In the genomic region with DNA sequence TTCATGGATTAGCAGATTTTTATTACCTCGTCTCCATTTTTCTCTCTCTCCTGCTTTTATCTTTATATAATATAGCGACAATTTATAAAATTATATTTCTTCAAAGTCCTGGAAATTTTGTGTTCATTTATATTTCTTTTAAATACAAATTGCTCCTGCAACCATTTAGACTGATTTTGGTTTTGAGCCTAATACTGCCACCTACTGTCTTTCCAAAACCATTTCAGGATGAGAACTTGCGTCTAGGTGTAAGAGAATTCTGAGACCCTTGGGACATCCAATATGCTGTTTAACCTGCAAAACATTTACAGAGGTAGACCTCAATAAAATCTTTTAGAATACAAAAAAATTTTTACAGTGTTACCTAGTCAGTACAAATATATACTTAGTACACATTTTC, we compare ENCODE assay signal across 16 mouse cellular contexts.
DNase-seq lines count a peak whose midpoint lies in the region; ATAC-seq lines count a peak whose summit lies in the region.
"Had no signal": no experiment of that assay in that cellular context is flagged by ENCODE, and none has a peak within 500 bp of the region (broad histone marks: within the 10 kb centered on the region; RNA-seq: fewer than 3 reads in every experiment).

No protein-coding gene starts in this region.

- no peak overlapping the region for H3K27ac ChIP-seq in hindbrain, embryonic 14.5 days
- no peak overlapping the region for H3K27ac ChIP-seq in hindbrain, embryonic 13.5 days
- H3K27ac ChIP-seq in midbrain, embryonic 14.5 days (replicated peaks; ENCODE audit: low read depth, low read length): no peak overlapping the region
- H3K27ac ChIP-seq in midbrain, embryonic 10.5 days (replicated peaks): no peak overlapping the region
- H3K27ac ChIP-seq: embryonic facial prominence, embryonic 12.5 days; forebrain, embryonic 12.5 days; kidney, embryonic 15.5 days; limb, embryonic 13.5 days had no signal

- no peak for ATAC-seq in hindbrain, embryonic 14.5 days (ENCODE audit: low FRiP score)
- no peak for ATAC-seq in hindbrain, embryonic 13.5 days (ENCODE audit: low FRiP score)
- no peak for ATAC-seq in midbrain, embryonic 14.5 days (ENCODE audit: low FRiP score, low TSS enrichment)

- 41% methylated on average over 3 of the region's 3 CpGs for WGBS in hindbrain, embryonic 14.5 days
- WGBS in hindbrain, embryonic 13.5 days: 36% methylated on average over 3 of the region's 3 CpGs
- 41% methylated on average over 3 of the region's 3 CpGs for WGBS in midbrain, embryonic 14.5 days
- 36% methylated on average over 3 of the region's 3 CpGs for WGBS in midbrain, embryonic 10.5 days

- H3K9me3 ChIP-seq in hindbrain, embryonic 14.5 days (ENCODE audit: control insufficient read depth, low read length): no peaks in the 10 kb centered on the region
- no peaks in the 10 kb centered on the region for H3K9me3 ChIP-seq in hindbrain, embryonic 13.5 days
- H3K9me3 ChIP-seq in midbrain, embryonic 14.5 days (ENCODE audit: control insufficient read depth, low read length): no peaks in the 10 kb centered on the region
- H3K9me3 ChIP-seq in midbrain, embryonic 10.5 days (replicated peaks): no peaks in the 10 kb centered on the region
- H3K9me3 ChIP-seq: embryonic facial prominence, embryonic 12.5 days; forebrain, embryonic 12.5 days; kidney, embryonic 15.5 days; limb, embryonic 13.5 days had no signal

- H3K4me2 ChIP-seq in hindbrain, embryonic 14.5 days (replicated peaks): no peak overlapping the region
- no peak overlapping the region for H3K4me2 ChIP-seq in hindbrain, embryonic 13.5 days
- no peak overlapping the region for H3K4me2 ChIP-seq in midbrain, embryonic 14.5 days (ENCODE audit: low read length)
- H3K4me2 ChIP-seq: embryonic facial prominence, embryonic 12.5 days; forebrain, embryonic 12.5 days; kidney, embryonic 15.5 days; limb, embryonic 13.5 days had no signal

- no peak overlapping the region for H3K4me3 ChIP-seq in hindbrain, embryonic 14.5 days (replicated peaks; ENCODE audit: low read length)
- no peak overlapping the region for H3K4me3 ChIP-seq in hindbrain, embryonic 13.5 days
- no peak overlapping the region for H3K4me3 ChIP-seq in midbrain, embryonic 14.5 days (replicated peaks; ENCODE audit: low read depth, low read length)
- H3K4me3 ChIP-seq in midbrain, embryonic 10.5 days: no peak overlapping the region
- H3K4me3 ChIP-seq: embryonic facial prominence, embryonic 12.5 days; forebrain, embryonic 12.5 days; kidney, embryonic 15.5 days; limb, embryonic 13.5 days had no signal

- DNase-seq in hindbrain, embryonic 14.5 days (ENCODE audit: low spot score): peak; percentile 29
- peak; percentile 44 for DNase-seq in midbrain, embryonic 14.5 days
- no peak for DNase-seq in midbrain, embryonic 10.5 days (ENCODE audit: low spot score)
- DNase-seq in brain, adult 2 months (ENCODE audit: low read depth, low spot score): peak; percentile 5
- peak; percentile 1 for DNase-seq in telencephalon, adult 2 months (ENCODE audit: low read depth, low spot score)
- DNase-seq in thymus, postnatal 25 days: no peak
- no peak for DNase-seq in spleen, postnatal 36 days (ENCODE audit: low spot score in 2 of 2)
- DNase-seq: cerebellum, adult 2 months; gastrocnemius, postnatal 25 days; lung, postnatal 14 days; right cerebral cortex, postnatal 25 days had no signal

- H3K9ac ChIP-seq in hindbrain, embryonic 14.5 days: no peak overlapping the region
- H3K9ac ChIP-seq in hindbrain, embryonic 13.5 days: no peak overlapping the region
- H3K9ac ChIP-seq in midbrain, embryonic 14.5 days (replicated peaks; ENCODE audit: low read length): no peak overlapping the region
- H3K9ac ChIP-seq: embryonic facial prominence, embryonic 12.5 days; forebrain, embryonic 12.5 days; kidney, embryonic 15.5 days; limb, embryonic 13.5 days had no signal

- no peaks in the 10 kb centered on the region for H3K36me3 ChIP-seq in hindbrain, embryonic 14.5 days (replicated peaks; ENCODE audit: control insufficient read depth, insufficient read depth)
- H3K36me3 ChIP-seq in hindbrain, embryonic 13.5 days: no peaks in the 10 kb centered on the region
- H3K36me3 ChIP-seq in midbrain, embryonic 14.5 days (ENCODE audit: control insufficient read depth, insufficient read depth, low read length): no peaks in the 10 kb centered on the region
- no peaks in the 10 kb centered on the region for H3K36me3 ChIP-seq in midbrain, embryonic 10.5 days
- H3K36me3 ChIP-seq: embryonic facial prominence, embryonic 12.5 days; forebrain, embryonic 12.5 days; kidney, embryonic 15.5 days; limb, embryonic 13.5 days had no signal

- H3K4me1 ChIP-seq in hindbrain, embryonic 14.5 days (replicated peaks; ENCODE audit: control insufficient read depth, insufficient read depth, low read length): no peaks in the 10 kb centered on the region
- no peaks in the 10 kb centered on the region for H3K4me1 ChIP-seq in hindbrain, embryonic 13.5 days (replicated peaks)
- H3K4me1 ChIP-seq in midbrain, embryonic 14.5 days (ENCODE audit: control insufficient read depth, insufficient read depth, low read length): no peaks in the 10 kb centered on the region
- no peaks in the 10 kb centered on the region for H3K4me1 ChIP-seq in midbrain, embryonic 10.5 days
- H3K4me1 ChIP-seq: embryonic facial prominence, embryonic 12.5 days; forebrain, embryonic 12.5 days; kidney, embryonic 15.5 days; limb, embryonic 13.5 days had no signal

- H3K27me3 ChIP-seq in hindbrain, embryonic 14.5 days (ENCODE audit: control insufficient read depth, insufficient read depth, low read length): no peaks in the 10 kb centered on the region
- H3K27me3 ChIP-seq in hindbrain, embryonic 13.5 days: no peaks in the 10 kb centered on the region
- no peaks in the 10 kb centered on the region for H3K27me3 ChIP-seq in midbrain, embryonic 14.5 days (ENCODE audit: control insufficient read depth, insufficient read depth, low read length)
- H3K27me3 ChIP-seq in midbrain, embryonic 10.5 days (ENCODE audit: low read depth, poor library complexity, severe bottlenecking): no peaks in the 10 kb centered on the region
- H3K27me3 ChIP-seq: embryonic facial prominence, embryonic 12.5 days; forebrain, embryonic 12.5 days; kidney, embryonic 15.5 days; limb, embryonic 13.5 days had no signal

Comparison
In these comparisons a context has a peak if more than half of its experiments do, and no peak if none do; other contexts are left out.
1. DNase-seq: peak in hindbrain, embryonic 14.5 days (single experiment), midbrain, embryonic 14.5 days (single experiment), brain, adult 2 months (single experiment) and telencephalon, adult 2 months (single experiment); none in midbrain, embryonic 10.5 days (single experiment), thymus, postnatal 25 days (single experiment) and spleen, postnatal 36 days (0 of 2).